Mouse (Mus musculus): Measurements from ENCODE around the gene Ager. TPM values are rescaled to one million over a fixed set of nuclear protein-coding genes. Genes with fewer than 3 reads are reported as not detected.
A peak's percentile ranks its signal among the peaks of the same experiment; 100 is the strongest.

Gene Ager
- polyA plus RNA-seq, 1 experiment from 2014 or later: 2.4 TPM

DNA sequence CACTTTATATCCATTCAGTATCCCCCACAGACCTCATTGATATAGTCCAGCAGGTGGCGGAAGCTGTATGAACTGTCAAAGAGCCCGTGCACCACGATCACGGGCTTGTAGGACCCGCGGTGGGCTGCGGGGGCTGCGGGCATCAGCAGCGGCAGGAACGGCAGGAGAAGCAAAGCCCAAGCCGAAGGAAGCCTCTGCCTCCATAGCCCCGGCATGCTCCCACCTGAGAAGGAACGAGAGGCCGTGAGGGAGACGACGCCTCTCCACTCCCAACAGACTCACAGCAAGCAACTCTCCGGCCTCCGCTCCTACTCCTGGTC lies 29.1 kb downstream of the Ager start:
- Histone ChIP-seq H3K27ac (ENCODE audit: low read length) (peak overlapping the region; percentile 97), H3K4me1 (ENCODE audit: control insufficient read depth, insufficient read depth, low read length) (peaks cover 33% of the 10 kb centered on the region), H3K9me3 (ENCODE audit: control insufficient read depth, low read length) (no peaks in the 10 kb centered on the region), H3K4me3 (ENCODE audit: low read length) (peak overlapping the region; percentile 78), H3K9ac (ENCODE audit: low read depth, low read length) (peak overlapping the region; percentile 75), H3K36me3 (ENCODE audit: control insufficient read depth, insufficient read depth, low read length) (peaks cover 13% of the 10 kb centered on the region; the same call in 1 of the 2 replicates), H3K27me3 (replicated peaks; ENCODE audit: control insufficient read depth, insufficient read depth, low read length) (peaks cover 17% of the 10 kb centered on the region), H3K4me2 (ENCODE audit: low read depth, low read length) (peak overlapping the region; percentile 74)
- 1% methylated on average over 18 of the region's 18 CpGs for WGBS
- peak; percentile 24 for ATAC-seq

DNA sequence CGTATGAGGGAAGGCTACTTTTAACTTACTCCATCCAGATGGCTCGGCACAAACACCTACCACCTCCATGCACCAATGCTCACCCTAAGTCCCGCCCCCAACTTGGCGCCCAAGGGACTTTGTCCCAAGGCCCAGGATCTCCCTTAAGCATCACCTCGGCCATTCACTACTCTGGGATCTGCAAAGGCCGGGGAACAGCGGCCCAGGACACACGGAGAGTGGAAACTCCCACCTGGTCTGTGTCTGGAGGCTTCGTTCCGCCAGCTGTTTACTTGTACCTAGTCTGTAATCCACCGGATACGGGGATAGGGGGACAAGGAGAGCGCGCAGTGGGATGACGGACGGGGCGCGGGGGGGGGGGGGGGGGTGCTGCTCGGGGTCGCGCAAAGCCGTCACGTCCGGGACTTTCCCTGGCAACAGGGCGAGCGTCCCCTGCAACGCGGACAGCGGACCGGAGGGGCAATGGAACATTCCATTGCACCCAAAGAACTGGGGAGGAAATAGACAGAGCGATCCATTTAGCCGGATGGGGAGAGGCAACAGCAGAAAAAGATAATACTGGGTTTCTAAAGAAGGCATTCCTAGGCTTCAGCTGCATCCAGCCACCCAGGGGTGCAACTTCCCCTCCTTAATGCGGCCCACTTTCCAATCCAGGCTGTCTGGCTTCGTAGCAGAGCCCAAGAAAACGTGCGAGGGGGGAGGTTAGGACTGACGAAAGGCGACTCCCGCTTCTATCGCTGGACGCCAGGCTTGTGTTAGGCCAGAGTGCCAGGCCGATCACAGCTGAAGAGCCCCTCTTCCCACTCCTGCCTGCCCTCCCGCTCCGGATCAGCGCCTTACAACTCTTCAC lies 29.7 kb downstream of the Ager start:
- Histone ChIP-seq H3K4me3 (ENCODE audit: low read length) (peak overlapping the region; percentile 78), H3K36me3 (ENCODE audit: control insufficient read depth, insufficient read depth, low read length) (peaks cover 13% of the 10 kb centered on the region; the same call in 1 of the 2 replicates), H3K9me3 (ENCODE audit: control insufficient read depth, low read length) (no peaks in the 10 kb centered on the region), H3K4me1 (ENCODE audit: control insufficient read depth, insufficient read depth, low read length) (peaks cover 35% of the 10 kb centered on the region), H3K4me2 (ENCODE audit: low read depth, low read length) (peak overlapping the region; percentile 74), H3K27ac (ENCODE audit: low read length) (peak overlapping the region; percentile 97), H3K9ac (ENCODE audit: low read depth, low read length) (peak overlapping the region; percentile 75), H3K27me3 (replicated peaks; ENCODE audit: control insufficient read depth, insufficient read depth, low read length) (peaks cover 18% of the 10 kb centered on the region)
- peak; percentile 80 for ATAC-seq
- 0% methylated on average over 36 of the region's 45 CpGs for WGBS

DNA sequence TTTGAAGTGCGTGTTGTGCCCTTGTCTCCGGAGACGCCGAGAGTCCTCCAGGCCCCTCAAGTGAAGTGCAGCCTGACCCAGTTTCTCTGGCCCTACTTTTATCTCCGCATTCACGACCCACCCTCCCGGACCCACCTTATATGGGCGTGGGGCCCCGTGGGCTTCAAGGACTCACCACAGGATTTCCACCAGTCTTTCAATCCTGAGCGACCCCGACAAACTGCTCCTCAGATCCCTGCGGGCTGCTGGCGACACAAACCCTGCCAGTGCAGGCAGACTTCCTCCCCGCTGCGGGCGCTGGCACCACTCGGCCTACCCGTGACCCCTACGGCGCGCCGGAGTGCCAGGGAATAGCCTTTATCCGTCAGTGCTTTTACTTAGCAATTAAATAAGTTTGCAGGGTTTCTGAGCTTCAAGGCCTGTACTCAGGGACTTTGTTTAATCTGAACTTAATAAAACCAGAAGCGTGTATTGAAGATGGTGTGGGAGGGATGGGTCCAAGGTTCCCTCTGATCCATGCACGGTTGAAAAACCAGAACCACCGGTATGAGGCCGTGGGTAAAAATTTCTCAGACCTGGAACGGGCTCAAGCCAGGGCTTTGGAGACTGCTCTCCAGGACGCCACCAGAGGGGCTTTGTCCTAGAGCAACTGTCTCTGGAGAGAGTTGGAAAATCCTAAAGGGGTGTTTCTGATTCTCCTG lies 30.4 kb downstream of the Ager start, which contains the start of gene Ppt2:
Gene Ppt2 (minus strand): TSS at position 568 of the 701 bp plus-strand sequence.
- WGBS: 2% methylated on average over 29 of the region's 29 CpGs
- Histone ChIP-seq H3K9ac (ENCODE audit: low read depth, low read length) (peak within 1 kb of the TSS; percentile 75), H3K27me3 (replicated peaks; ENCODE audit: control insufficient read depth, insufficient read depth, low read length) (peaks cover 18% of the 10 kb centered on the region), H3K4me2 (ENCODE audit: low read depth, low read length) (peak within 1 kb of the TSS; percentile 74), H3K4me1 (ENCODE audit: control insufficient read depth, insufficient read depth, low read length) (peaks cover 35% of the 10 kb centered on the region), H3K9me3 (ENCODE audit: control insufficient read depth, low read length) (no peaks in the 10 kb centered on the region), H3K36me3 (ENCODE audit: control insufficient read depth, insufficient read depth, low read length) (peaks cover 5% of the 10 kb centered on the region; the same call in 1 of the 2 replicates), H3K27ac (ENCODE audit: low read length) (peak within 1 kb of the TSS; percentile 97), H3K4me3 (ENCODE audit: low read length) (peak within 1 kb of the TSS; percentile 78)
- ATAC-seq: peak; percentile 47

DNA sequence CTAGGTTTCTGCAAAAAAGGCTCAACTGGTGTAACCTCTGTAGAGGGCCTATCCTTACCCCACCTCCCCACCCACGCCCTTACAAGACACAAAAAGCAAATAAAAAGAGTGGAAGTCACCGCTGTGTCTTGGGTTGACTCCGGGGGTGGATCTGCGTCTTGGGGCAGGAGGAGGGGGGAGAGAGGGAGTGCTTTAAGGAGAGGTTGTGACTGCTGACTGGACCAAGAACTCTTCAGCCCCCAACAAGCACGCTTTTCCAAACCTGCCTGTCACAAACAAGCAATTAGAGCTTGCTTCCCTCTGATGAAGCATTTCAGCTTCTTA lies 30.9 kb downstream of the Ager start:
- ATAC-seq: no peak
- Histone ChIP-seq H3K9ac (ENCODE audit: low read depth, low read length) (peak overlapping the region; percentile 75), H3K36me3 (ENCODE audit: control insufficient read depth, insufficient read depth, low read length) (0 out of 2 replicates have a peak, but pooled peaks cover 4% of the 10 kb centered on the region), H3K27me3 (replicated peaks; ENCODE audit: control insufficient read depth, insufficient read depth, low read length) (peaks cover 18% of the 10 kb centered on the region), H3K4me2 (ENCODE audit: low read depth, low read length) (peak overlapping the region; percentile 74), H3K4me3 (ENCODE audit: low read length) (peak overlapping the region; percentile 78), H3K9me3 (ENCODE audit: control insufficient read depth, low read length) (no peaks in the 10 kb centered on the region), H3K27ac (ENCODE audit: low read length) (peak overlapping the region; percentile 97), H3K4me1 (ENCODE audit: control insufficient read depth, insufficient read depth, low read length) (peaks cover 35% of the 10 kb centered on the region)
- 18% methylated on average over 5 of the region's 5 CpGs for WGBS

DNA sequence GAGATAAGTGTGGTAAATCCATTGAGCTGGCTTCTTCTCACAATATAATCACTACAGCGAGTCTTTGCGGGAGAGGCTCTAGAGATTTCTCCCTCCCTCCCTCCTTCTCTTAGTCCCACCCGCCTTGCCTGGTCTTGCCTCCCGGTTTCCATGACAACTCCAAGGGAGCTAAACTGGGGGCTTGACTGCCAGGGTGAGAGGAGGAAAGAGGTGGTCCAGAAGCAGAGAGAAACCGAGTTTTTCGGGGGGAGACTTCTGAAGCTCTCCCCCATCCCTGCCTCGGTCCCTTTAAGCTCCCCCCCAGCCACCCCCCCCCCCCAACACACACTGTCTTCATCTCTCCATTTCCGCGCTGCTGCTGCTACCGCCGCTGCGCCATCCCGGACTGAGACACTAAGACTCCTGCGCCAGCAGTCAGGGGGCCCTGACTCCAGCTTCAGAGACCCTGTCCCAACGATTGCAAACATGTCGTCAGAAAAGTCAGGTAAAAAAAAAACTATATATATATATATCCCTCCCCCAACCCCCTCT lies 31.6 kb downstream of the Ager start, which contains the start of gene Prrt1:
Gene Prrt1 (plus strand): TSS at position 313 of the 531 bp plus-strand sequence.
- Histone ChIP-seq H3K27ac (ENCODE audit: low read length) (peak within 1 kb of the TSS; percentile 97), H3K36me3 (ENCODE audit: control insufficient read depth, insufficient read depth, low read length) (0 out of 2 replicates have a peak, but pooled peaks cover 4% of the 10 kb centered on the region), H3K9me3 (ENCODE audit: control insufficient read depth, low read length) (no peaks in the 10 kb centered on the region), H3K4me1 (ENCODE audit: control insufficient read depth, insufficient read depth, low read length) (peaks cover 35% of the 10 kb centered on the region), H3K27me3 (replicated peaks; ENCODE audit: control insufficient read depth, insufficient read depth, low read length) (peaks cover 18% of the 10 kb centered on the region), H3K4me3 (ENCODE audit: low read length) (peak within 1 kb of the TSS; percentile 78), H3K4me2 (ENCODE audit: low read depth, low read length) (peak within 1 kb of the TSS; percentile 74), H3K9ac (ENCODE audit: low read depth, low read length) (peak within 1 kb of the TSS; percentile 75)
- ATAC-seq: no peak
- WGBS: 7% methylated on average over 16 of the region's 16 CpGs

DNA sequence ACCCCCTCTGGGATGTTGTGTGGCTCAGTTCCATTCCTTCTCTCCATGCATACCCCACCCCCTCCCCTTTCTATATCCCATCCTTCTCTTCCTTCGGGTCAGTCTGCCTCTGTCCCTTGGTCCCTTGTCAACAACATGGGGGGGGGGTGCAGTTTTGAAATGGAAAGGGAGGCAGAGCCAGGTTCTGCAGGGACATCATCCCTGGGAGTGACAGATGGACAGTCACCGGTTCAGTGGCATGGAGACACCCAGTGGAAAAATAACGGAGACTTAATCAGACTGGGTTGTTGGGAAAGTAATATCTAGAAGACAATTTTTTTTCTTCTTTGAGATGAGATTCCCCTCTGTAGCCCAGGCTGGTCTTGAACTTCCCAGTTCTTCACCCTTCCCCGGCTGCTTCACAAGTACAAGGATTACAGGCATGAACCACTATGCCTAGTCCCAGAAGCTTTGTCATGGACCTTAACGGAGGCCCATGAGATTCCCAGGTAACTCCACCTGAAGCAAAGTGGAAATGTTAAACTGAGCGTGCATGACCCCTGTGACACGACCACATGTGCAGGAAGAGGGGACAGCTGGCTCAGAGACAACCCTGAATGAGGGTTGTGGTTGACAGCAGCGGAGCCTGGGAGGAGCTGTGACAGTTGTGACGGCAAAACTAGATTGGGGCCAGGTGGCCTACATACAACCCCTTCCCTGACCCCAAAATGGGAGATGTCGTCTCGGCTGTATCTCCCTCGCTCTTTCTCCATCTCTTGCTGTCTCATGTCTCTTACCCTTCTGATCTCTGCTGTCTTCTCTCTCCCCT lies 32.3 kb downstream of the Ager start:
- Histone ChIP-seq H3K27me3 (replicated peaks; ENCODE audit: control insufficient read depth, insufficient read depth, low read length) (peaks cover 18% of the 10 kb centered on the region), H3K36me3 (ENCODE audit: control insufficient read depth, insufficient read depth, low read length) (0 out of 2 replicates have a peak, but pooled peaks cover 4% of the 10 kb centered on the region), H3K4me2 (ENCODE audit: low read depth, low read length) (peak overlapping the region; percentile 74), H3K27ac (ENCODE audit: low read length) (no peak overlapping the region), H3K9me3 (ENCODE audit: control insufficient read depth, low read length) (no peaks in the 10 kb centered on the region), H3K4me1 (ENCODE audit: control insufficient read depth, insufficient read depth, low read length) (peaks cover 35% of the 10 kb centered on the region), H3K9ac (ENCODE audit: low read depth, low read length) (peak overlapping the region; percentile 33; the same call in 1 of the 2 replicates), H3K4me3 (ENCODE audit: low read length) (peak overlapping the region; percentile 21; the same call in 1 of the 2 replicates)
- 34% methylated on average over 12 of the region's 12 CpGs for WGBS
- ATAC-seq: no peak

DNA sequence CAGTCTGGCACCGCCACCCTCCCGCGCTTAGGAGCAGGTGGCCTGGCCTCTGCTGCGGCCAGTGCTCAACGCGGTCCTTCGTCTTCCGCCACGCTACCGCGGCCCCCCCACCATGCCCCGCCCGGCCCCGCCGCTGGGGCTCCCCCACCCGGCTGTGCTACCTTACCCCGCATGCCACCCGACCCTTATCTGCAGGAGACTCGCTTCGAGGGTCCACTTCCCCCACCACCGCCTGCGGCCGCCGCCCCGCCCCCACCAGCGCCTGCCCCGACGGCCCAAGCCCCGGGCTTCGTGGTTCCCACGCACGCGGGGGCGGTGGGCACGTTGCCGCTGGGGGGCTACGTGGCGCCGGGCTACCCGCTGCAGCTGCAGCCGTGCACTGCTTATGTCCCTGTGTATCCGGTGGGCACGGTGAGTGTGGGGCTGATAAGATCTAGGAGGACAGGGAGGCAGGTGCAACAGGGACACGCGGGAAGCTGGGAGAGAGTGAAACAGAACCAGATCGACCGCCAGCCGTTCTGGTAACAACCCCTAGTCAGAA lies 33.2 kb downstream of the Ager start:
- ATAC-seq: no peak
- Histone ChIP-seq H3K4me3 (ENCODE audit: low read length) (peak overlapping the region; percentile 41), H3K36me3 (ENCODE audit: control insufficient read depth, insufficient read depth, low read length) (no peaks in the 10 kb centered on the region), H3K9me3 (ENCODE audit: control insufficient read depth, low read length) (no peaks in the 10 kb centered on the region), H3K9ac (ENCODE audit: low read depth, low read length) (peak overlapping the region; percentile 56), H3K27ac (ENCODE audit: low read length) (no peak overlapping the region), H3K4me2 (ENCODE audit: low read depth, low read length) (peak overlapping the region; percentile 72), H3K27me3 (replicated peaks; ENCODE audit: control insufficient read depth, insufficient read depth, low read length) (peaks cover 18% of the 10 kb centered on the region), H3K4me1 (ENCODE audit: control insufficient read depth, insufficient read depth, low read length) (peaks cover 35% of the 10 kb centered on the region)
- 4% methylated on average over 46 of the region's 48 CpGs for WGBS

DNA sequence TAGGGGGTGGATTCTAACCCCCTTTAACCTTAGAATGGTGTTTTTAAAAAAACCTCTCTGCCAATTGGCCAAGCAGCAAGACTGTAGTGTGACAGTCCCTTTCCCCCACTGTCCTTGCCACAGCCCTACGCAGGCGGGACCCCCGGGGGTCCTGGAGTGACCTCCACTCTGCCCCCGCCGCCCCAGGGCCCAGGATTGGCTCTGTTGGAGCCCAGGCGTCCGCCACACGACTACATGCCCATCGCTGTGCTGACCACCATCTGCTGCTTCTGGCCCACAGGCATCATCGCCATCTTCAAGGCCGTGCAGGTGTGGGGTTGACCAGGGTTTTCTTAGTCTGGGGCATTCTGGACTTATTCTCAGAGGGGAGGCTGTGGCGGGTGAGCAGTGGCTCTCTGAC lies 34.0 kb downstream of the Ager start:
- 11% methylated on average over 12 of the region's 12 CpGs for WGBS
- no peak overlapping the region for H3K27ac ChIP-seq (ENCODE audit: low read length)

More for the DNA sequence above, 34.0 kb downstream of the Ager start:
- Histone ChIP-seq H3K4me3 (ENCODE audit: low read length) (peak overlapping the region; percentile 41), H3K27me3 (replicated peaks; ENCODE audit: control insufficient read depth, insufficient read depth, low read length) (peaks cover 18% of the 10 kb centered on the region), H3K9ac (ENCODE audit: low read depth, low read length) (peak overlapping the region; percentile 64), H3K36me3 (ENCODE audit: control insufficient read depth, insufficient read depth, low read length) (no peaks in the 10 kb centered on the region), H3K4me1 (ENCODE audit: control insufficient read depth, insufficient read depth, low read length) (peaks cover 28% of the 10 kb centered on the region), H3K4me2 (ENCODE audit: low read depth, low read length) (peak overlapping the region; percentile 89), H3K9me3 (ENCODE audit: control insufficient read depth, low read length) (no peaks in the 10 kb centered on the region)
- ATAC-seq: no peak
